Mouse (Mus musculus): ENCODE measurements around the gene Fuca2.
"Not testable (repeated sequence)": the region's sequence is repeated elsewhere in the genome, so short reads cannot be mapped to it uniquely, and the experiment has no call there.

Gene Fuca2

DNA sequence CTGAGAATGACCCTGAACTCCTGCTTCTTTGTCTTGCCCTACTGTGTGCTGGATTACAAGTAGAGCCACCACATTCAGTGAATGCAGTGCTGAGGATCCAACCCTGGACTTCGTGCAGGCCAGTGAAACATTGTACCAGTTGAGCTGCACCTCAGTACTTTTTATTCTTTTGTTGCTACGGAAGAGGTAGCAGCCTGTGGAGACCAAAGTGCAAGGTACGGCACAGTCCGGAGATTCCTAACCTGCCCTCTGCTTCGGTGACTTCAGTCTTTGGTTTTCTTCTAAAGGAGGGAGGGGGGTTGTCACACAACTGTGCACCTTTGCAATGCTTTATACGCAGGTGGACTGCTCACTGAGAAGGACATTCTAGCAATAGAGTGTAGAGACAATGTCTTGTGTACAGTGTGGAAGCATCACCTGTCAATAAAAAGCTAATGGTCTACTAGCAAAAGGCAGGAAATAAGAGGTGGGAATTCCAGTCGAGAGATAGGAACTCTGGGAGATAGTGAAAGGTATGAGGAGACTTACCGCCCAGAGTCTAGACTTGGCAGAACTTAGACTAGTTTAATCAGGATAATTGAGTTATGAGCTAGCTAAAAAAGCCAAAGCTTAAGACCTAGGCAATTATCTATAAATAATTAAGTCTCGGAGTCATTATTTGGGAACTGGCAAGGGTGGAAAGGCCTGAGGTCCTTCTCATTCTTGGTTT is 5.2 kb upstream of the Fuca2 start:
- no peaks in the 10 kb centered on the region for H3K36me3 ChIP-seq (ENCODE audit: control insufficient read depth, insufficient read depth, low read length, poor library complexity, severe bottlenecking)
- DNase-seq (ENCODE audit: low read depth, low spot score), result no peak

DNA sequence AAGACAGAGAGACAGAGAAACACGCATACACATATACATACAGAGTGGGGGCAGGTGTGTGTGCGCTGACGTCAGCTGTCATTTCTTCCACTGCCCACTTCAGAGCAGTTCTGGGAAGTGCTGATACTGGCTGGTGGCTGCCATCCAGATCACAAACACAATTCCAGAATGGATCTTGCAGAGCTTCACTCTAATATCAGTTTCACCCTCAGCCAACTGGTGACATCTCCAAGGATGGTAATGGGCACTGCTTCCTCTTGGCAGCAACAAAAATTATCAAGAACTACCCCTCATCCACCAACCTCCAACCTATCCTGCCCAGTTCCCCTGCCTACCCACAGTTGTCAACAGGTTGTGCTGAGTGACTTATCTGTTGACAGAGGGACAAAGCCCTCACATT is 3.0 kb upstream of the Fuca2 start:
- H3K36me3 ChIP-seq (ENCODE audit: control insufficient read depth, insufficient read depth, low read length, poor library complexity, severe bottlenecking), result no peaks in the 10 kb centered on the region
- no peak for DNase-seq (ENCODE audit: low read depth, low spot score)
- no peaks in the 10 kb centered on the region for H3K27me3 ChIP-seq (ENCODE audit: control insufficient read depth, insufficient read depth, low read length, poor library complexity, severe bottlenecking)

More for the DNA sequence above, 5.2 kb upstream of the Fuca2 start:
- no peaks in the 10 kb centered on the region for H3K27me3 ChIP-seq (ENCODE audit: control insufficient read depth, insufficient read depth, low read length, poor library complexity, severe bottlenecking)

DNA sequence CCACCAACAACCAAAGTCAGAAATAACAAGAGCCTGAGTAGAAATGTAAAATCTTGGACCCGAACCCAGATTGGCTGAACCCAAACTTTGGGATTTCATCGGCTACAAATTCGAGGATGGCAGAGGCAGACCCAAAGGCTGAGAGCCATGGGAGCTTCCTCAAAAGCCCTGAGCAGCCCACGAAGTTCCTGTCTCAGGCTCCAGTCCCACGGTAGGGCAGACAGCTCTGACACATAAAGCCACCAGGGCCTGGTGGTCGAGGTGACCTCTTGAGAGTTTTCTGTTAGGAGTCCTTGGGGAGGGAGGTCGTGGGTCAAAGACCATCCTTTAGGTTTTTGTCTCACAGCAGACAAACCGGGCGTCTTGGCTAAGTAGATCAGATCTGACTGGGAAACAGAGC is 1.1 kb downstream of the Fuca2 start:
- Histone ChIP-seq H3K36me3 (ENCODE audit: control insufficient read depth, insufficient read depth, low read length, poor library complexity, severe bottlenecking) (no peaks in the 10 kb centered on the region), H3K27me3 (ENCODE audit: control insufficient read depth, insufficient read depth, low read length, poor library complexity, severe bottlenecking) (no peaks in the 10 kb centered on the region)
- DNase-seq (ENCODE audit: low read depth, low spot score), result no peak

DNA sequence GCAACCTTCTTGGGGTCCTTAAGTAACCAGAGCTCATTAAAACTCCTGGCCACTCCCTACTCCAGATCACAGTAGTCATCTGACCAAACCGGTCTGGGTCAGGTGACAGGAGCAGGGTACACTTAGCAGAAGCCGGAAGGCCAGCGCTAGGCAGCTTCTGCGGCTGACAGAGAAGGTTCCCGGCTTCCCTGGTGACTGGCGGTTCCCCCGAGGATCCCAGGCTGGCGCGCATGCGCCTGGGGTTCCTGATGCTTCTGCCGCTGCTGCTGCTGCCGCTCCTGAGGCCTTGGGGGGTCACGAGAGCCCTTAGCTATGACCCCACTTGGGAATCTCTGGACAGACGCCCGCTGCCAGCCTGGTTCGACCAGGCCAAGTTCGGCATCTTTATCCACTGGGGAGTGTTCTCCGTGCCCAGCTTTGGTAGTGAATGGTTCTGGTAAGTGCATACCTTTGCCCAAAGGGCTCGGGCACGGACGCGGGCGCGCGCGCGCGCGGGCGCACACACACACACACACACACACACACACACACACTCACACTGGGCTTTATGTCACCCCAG is 1.7 kb downstream of the Fuca2 start:
- H3K36me3 ChIP-seq (ENCODE audit: control insufficient read depth, insufficient read depth, low read length, poor library complexity, severe bottlenecking), result no peaks in the 10 kb centered on the region
- DNase-seq (ENCODE audit: low read depth, low spot score), result peak; percentile 88

DNA sequence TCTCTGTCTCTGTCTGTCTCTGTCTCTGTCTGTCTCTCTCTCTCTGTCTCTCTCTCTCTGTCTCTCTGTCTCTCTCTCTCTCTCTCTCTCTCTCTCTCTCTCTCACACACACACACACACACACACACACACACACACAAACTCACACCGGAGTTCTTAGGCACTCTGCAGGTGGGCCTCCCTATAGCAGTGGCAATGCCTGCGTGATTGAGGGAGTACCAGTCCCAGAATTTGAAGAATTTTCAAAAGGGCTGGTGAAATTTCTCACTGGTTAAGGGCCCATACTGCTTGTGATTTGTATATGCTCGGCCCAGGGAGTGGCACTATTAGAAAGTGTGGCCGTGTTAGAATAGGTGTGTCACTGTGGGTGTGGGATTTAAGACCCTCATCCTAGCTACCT is 2.2 kb downstream of the Fuca2 start:
- H3K36me3 ChIP-seq (ENCODE audit: control insufficient read depth, insufficient read depth, low read length, poor library complexity, severe bottlenecking); H3K27me3 ChIP-seq (ENCODE audit: control insufficient read depth, insufficient read depth, low read length, poor library complexity, severe bottlenecking); DNase-seq (ENCODE audit: low read depth, low spot score): not testable (repeated sequence)

More for the DNA sequence above, 1.7 kb downstream of the Fuca2 start:
- H3K27me3 ChIP-seq (ENCODE audit: control insufficient read depth, insufficient read depth, low read length, poor library complexity, severe bottlenecking), result no peaks in the 10 kb centered on the region

DNA sequence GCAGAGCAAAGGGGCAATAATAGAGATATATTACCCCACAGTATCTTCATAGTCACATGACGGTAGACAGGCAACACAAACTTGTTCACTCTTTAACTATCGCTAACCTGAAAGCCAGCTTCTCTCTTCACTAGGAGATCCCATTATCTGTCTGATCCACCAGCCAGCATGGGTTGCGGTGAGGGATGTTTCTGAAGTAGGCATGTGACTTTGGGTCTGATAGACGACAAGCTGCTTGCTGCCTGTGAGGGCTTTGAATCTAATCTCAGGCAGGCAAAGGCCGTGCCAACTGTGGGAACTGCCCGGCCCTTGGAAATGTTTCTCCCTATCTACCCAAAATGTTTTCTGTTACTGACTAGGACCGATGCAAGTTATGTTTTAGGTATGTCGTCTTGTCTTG is 3.0 kb downstream of the Fuca2 start:
- Histone ChIP-seq H3K36me3 (ENCODE audit: control insufficient read depth, insufficient read depth, low read length, poor library complexity, severe bottlenecking) (no peaks in the 10 kb centered on the region), H3K27me3 (ENCODE audit: control insufficient read depth, insufficient read depth, low read length, poor library complexity, severe bottlenecking) (no peaks in the 10 kb centered on the region)
- no peak for DNase-seq (ENCODE audit: low read depth, low spot score)

DNA sequence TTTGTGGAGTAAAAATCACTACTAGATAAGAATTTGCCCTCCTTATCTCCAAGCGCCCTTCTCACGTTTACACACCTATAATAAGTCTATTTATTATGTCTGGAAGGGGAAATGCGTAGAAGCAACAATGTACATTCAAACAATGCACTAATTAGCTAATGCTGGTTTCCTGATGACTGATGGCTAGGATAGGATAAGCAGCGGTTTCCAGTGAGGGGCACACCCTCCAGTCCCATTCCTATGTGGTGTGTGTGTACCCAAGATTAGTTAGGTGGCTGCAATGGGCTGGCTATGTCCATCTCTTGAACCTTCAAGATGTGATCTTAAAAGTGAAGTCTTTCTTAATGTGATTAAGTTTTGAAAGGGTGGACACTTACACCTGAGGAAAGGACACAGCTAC is 22.5 kb downstream of the Fuca2 start:
- no peak for DNase-seq (ENCODE audit: low read depth, low spot score)
- Histone ChIP-seq H3K36me3 (ENCODE audit: control insufficient read depth, insufficient read depth, low read length, poor library complexity, severe bottlenecking) (no peaks in the 10 kb centered on the region), H3K27me3 (ENCODE audit: control insufficient read depth, insufficient read depth, low read length, poor library complexity, severe bottlenecking) (no peaks in the 10 kb centered on the region)

DNA sequence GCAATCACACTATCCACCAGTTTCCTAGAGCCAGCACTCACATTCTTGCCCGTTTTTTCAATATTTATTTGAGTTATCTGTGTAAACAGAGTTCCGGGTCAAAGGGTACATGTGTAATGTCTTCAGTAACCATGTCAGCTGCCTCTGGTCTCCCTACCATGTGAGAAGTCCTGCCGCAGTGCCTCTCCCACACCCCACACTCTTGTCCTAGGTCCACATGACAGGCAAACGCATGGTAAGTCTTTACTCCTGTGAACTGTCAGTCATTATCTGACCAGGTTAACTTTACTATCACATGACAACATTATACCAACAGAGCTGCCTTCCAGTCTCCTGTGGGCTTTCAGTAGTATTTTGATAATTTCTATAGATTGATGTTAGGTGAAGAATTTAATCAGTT is 28.8 kb downstream of the Fuca2 start:
- no peaks in the 10 kb centered on the region for H3K27me3 ChIP-seq (ENCODE audit: control insufficient read depth, insufficient read depth, low read length, poor library complexity, severe bottlenecking)
- peaks cover 6% of the 10 kb centered on the region for H3K36me3 ChIP-seq (ENCODE audit: control insufficient read depth, insufficient read depth, low read length, poor library complexity, severe bottlenecking)
- DNase-seq (ENCODE audit: low read depth, low spot score), result no peak

DNA sequence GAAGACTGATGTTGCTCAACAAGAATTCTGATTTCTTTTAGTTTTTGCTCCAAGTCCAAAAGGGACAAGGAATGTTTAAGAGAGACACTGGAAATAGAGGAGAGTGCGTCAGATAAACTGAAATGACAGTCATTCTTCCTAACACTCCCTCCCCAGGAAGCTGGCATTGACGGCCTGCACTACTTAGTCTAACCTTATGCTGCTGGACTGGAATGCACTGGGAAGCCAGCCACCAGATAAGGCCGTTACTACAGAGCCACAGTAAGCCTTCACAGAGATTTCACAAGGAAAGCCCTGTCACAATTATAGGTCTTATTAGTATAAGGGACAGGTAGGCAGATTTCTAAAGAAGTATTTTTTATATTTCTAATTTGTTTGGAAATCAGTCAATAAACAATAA is 35.4 kb downstream of the Fuca2 start:
- no peaks in the 10 kb centered on the region for H3K27me3 ChIP-seq (ENCODE audit: control insufficient read depth, insufficient read depth, low read length, poor library complexity, severe bottlenecking)
- no peak for DNase-seq (ENCODE audit: low read depth, low spot score)
- H3K36me3 ChIP-seq (ENCODE audit: control insufficient read depth, insufficient read depth, low read length, poor library complexity, severe bottlenecking), result peaks cover 11% of the 10 kb centered on the region

DNA sequence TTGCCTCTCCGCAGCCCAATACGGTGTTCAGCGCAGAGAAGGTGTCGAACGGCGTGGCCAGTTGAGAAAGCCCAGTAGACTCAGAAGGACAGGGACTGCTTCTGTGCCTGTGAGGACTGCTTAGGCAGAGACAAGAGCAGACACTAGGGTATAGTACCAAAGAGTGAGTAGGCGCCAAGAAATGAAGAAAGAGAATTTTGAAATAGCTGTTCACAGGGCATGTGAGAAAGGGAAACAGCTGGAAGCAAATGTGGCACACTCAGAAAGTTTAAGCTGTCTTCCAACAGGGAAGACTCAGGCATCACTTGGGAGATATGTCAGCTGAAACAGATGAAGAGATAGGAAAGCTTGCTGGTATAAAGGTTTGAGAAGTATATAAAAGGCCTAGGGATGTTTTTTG is 37.4 kb downstream of the Fuca2 start:
- no peaks in the 10 kb centered on the region for H3K27me3 ChIP-seq (ENCODE audit: control insufficient read depth, insufficient read depth, low read length, poor library complexity, severe bottlenecking)
- no peak for DNase-seq (ENCODE audit: low read depth, low spot score)
- peaks cover 8% of the 10 kb centered on the region; the same call in 1 of the 2 replicates for H3K36me3 ChIP-seq (ENCODE audit: control insufficient read depth, insufficient read depth, low read length, poor library complexity, severe bottlenecking)

DNA sequence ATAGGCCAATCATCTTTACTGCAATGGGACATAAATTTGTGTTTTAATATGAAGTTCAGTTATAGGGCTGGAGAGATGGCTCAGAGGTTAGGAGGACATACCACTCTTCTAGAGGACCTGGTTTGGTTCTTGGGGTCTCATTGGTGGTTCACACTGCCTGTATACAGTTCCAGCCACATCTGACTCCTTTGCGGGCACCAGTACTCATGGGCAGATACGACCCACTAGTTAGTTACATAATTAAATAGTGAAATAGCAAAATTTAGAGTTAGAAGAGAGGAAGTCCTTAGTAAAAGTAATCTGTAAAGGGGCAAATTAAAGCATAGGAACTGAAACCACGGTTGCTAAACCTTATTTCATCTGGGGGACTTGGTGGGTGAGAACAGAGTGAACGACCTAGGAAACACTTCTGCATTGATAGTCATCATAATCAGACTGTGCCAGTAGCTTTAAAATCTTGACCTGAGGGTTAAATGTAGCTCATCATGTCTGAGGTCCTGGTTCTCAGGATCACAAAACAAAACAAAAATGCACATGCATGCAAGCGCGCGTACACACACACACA is 40.5 kb downstream of the Fuca2 start:
- H3K27me3 ChIP-seq (ENCODE audit: control insufficient read depth, insufficient read depth, low read length, poor library complexity, severe bottlenecking), result no peaks in the 10 kb centered on the region
- peaks cover 4% of the 10 kb centered on the region for H3K36me3 ChIP-seq (ENCODE audit: control insufficient read depth, insufficient read depth, low read length, poor library complexity, severe bottlenecking)
- peak; percentile 22 for DNase-seq (ENCODE audit: low read depth, low spot score)

DNA sequence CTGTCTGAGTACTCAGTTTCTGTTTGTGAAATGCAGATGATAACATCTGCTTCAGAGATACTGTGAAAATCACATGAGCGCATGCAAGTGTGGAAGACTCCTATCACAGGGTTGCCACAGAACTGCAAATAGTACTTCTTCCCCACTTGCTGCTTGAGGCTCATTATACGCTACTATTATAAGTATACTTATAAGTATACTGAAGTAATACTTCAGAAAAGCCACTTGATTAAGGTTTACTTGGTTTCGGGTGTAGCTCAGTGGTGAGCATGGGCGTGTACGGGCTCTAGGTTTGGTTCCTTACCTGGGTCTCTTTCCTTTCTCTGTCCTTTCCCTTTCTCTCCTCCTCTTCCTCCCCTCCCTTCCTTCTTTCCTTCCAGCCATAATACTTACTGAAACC is 42.4 kb downstream of the Fuca2 start:
- no peak for DNase-seq (ENCODE audit: low read depth, low spot score)
- H3K36me3 ChIP-seq (ENCODE audit: control insufficient read depth, insufficient read depth, low read length, poor library complexity, severe bottlenecking), result peaks cover 2% of the 10 kb centered on the region; the same call in 1 of the 2 replicates
- no peaks in the 10 kb centered on the region for H3K27me3 ChIP-seq (ENCODE audit: control insufficient read depth, insufficient read depth, low read length, poor library complexity, severe bottlenecking)

DNA sequence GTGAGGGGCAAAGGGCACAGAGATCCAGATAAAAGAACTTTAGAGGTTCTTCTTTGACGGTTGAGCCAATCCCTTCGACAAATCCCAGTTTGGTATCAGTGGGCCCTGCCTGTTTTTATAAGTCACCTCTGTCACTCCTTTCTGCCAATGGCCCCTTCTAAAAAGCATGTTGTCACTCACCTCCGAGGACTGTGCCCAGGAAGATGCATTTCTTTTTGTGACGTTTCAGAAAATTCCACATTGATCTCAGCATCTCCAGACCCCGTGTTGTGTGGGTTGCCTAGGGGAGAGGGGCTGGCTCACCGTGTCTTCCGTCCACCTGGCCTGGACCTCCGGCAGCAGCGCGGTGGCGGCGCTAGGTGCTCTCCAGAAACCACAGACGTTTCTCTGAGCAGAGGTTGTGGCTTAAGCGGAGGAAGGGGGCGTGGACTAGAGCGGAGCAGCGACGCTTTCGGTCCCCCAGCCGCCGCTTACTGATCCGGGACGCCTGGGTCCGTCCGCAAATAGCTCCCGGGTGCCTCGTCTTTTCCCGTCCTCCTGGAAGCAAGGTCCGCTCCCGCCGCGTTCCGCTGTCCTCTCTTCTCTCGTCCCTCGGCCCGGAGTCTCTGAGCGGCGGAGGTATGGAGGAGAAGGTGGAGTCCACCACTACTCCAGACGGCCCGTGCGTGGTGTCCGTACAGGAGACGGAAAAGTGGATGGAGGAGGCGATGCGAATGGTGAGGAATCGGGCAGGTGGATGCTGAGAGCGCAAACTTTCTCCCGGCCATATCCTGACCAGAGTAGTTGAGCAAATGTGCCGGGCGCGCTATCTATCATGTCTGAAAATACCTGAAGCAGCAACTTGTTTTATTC is 53.5 kb downstream of the Fuca2 start, which contains the start of the genes Adat2 and Pex3:
TSS of gene Adat2 (plus strand) at position 249 of the 852 bp plus-strand sequence.
TSS of gene Pex3 (minus strand) at position 497 of the 852 bp plus-strand sequence.
- peak; percentile 93 for DNase-seq (ENCODE audit: low read depth, low spot score)
- H3K27me3 ChIP-seq (ENCODE audit: control insufficient read depth, insufficient read depth, low read length, poor library complexity, severe bottlenecking), result no peaks in the 10 kb centered on the region
- H3K36me3 ChIP-seq (ENCODE audit: control insufficient read depth, insufficient read depth, low read length, poor library complexity, severe bottlenecking), result peaks cover 3% of the 10 kb centered on the region; the same call in 1 of the 2 replicates

DNA sequence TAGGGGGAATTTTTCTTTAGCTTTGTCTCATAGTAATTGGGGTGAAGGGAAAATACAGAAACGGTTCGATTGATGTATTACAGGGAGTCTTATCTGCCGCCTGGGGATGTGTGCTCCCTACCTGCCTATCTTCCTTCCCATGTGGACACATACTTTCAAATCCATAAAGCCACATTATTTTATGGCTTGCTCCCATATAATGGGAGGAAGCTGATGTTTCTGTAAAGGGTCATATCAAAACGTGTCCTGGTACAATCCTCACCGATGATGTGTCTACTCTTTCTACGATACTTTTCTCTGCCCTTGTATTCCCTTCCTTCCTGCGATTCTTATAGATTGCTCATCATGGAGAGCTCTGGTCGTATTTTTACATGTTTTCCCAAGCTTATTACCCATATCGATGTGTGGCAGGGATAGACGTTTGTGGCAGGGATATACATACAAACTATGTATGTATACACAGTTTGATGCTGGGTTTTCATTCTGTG is 54.2 kb downstream of the Fuca2 start:
- no peaks in the 10 kb centered on the region for H3K27me3 ChIP-seq (ENCODE audit: control insufficient read depth, insufficient read depth, low read length, poor library complexity, severe bottlenecking)
- H3K36me3 ChIP-seq (ENCODE audit: control insufficient read depth, insufficient read depth, low read length, poor library complexity, severe bottlenecking), result peaks cover 2% of the 10 kb centered on the region; the same call in 1 of the 2 replicates
- no peak for DNase-seq (ENCODE audit: low read depth, low spot score)

Measured in splenic B cell, adult 2 months (primary cell).